Mouse (Mus musculus) heart, postnatal 10 days (tissue): ENCODE measurements around the gene Fbxo34. TPM values are rescaled to one million over a fixed set of nuclear protein-coding genes. Genes with fewer than 3 reads are reported as not detected.
"Not testable (repeated sequence)": the region's sequence is repeated elsewhere in the genome, so short reads cannot be mapped to it uniquely, and the experiment has no call there.

ENCODE experiments used
- DNase-seq, 2 experiments: peaks; one replicate each; pipeline ENCODE4 v3.0.0; 2021
- intact Hi-C: fragments of 180-260 bp; cut with DNase I; formaldehyde crosslinking; loops from one replicate; pipeline ENCODE4 v1.15.1; 2025
- total RNA-seq, 2 experiments: library from RNA; stranded (reverse); gene quantifications; 2 replicates each; pipeline ENCODE4 v1.2.3; 2021

Fbxo34 gene
- total RNA-seq, 2 experiments from 2014 or later, result 18.6 to 20.7 TPM

- intact Hi-C loops, result no loop called here
- DNase-seq, result no peak
Measured at GRCm38 (mm10) chr14:47544877-47545276, 94.7 kb downstream of the Fbxo34 start.

GRCm38 (mm10) chr14:47551668-47552067, 101.4 kb downstream of the Fbxo34 start:
- DNase-seq, result no peak
- intact Hi-C loops, result no loop called here

GRCm38 (mm10) chr14:47553380-47553779, 103.2 kb downstream of the Fbxo34 start:
- intact Hi-C loops, result no loop called here
- no peak for DNase-seq

GRCm38 (mm10) chr14:47554236-47554635, 104.0 kb downstream of the Fbxo34 start:
- no peak for DNase-seq
- intact Hi-C loops, result no loop called here

GRCm38 (mm10) chr14:47555225-47555624, 105.0 kb downstream of the Fbxo34 start:
- intact Hi-C loops, result no loop called here
- DNase-seq, result no peak

- intact Hi-C loops, result no loop called here
- DNase-seq, result no peak
Measured at GRCm38 (mm10) chr14:47560714-47561113, 110.5 kb downstream of the Fbxo34 start.

DNA sequence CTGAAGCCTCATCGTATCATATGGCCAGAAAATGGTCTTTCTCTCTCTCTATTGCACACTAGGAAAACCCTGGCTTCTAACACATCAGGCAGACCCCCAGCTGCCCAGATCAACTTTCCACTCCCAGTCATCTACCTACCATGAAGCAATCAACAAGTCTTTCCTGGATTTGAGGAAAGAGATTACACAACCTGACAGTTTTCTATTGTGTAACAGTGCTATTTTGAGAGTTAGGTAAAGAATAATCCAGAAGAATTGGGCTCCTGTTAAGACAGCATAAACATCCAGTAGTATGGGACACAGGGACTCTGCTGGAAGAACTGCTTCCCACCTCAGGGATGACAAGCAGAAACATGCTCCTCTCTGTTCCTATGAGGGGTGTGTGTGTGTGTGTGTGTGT, 112.3 kb downstream of the Fbxo34 start:
- intact Hi-C loops, result no loop called here

GRCm38 (mm10) chr14:47563106-47563505, 112.9 kb downstream of the Fbxo34 start:
- no peak for DNase-seq
- intact Hi-C loops, result no loop called here

More for the DNA sequence above, 112.3 kb downstream of the Fbxo34 start:
- no peak for DNase-seq

- intact Hi-C loops, result no loop called here
- peak; percentile 96 to 98 for DNase-seq
Measured at GRCm38 (mm10) chr14:47567962-47568652, 117.9 kb downstream of the Fbxo34 start.

GRCm38 (mm10) chr14:47570549-47570948, 120.3 kb downstream of the Fbxo34 start, which contains the start of gene Atg14:
Atg14 (minus strand) TSS chr14:47570649.
- DNase-seq, intact Hi-C loops: not testable (repeated sequence)

GRCm38 (mm10) chr14:47572707-47573106, 122.5 kb downstream of the Fbxo34 start:
- intact Hi-C loops, result no loop called here
- DNase-seq, result no peak

DNA sequence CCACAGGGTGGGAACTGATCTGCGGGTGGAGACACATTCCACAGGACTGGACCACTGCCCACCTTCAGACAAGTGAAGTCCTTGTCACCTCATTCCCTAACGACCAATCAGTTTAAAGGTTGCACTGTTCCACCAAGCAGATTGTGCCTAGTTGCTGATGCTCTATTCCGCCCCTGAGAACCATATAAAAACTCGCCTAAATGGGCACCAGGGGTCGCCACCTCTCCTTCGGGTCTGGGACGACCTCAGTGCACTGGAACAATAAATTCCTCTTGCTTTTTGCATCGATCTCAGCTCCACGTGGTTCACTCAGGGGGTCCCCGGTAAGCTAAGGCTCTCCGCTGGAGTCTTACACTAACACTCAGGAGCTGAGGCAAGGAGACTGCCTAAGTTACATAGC, 124.5 kb downstream of the Fbxo34 start:
- intact Hi-C loops, result no loop called here

GRCm38 (mm10) chr14:47576687-47577086, 126.5 kb downstream of the Fbxo34 start:
- intact Hi-C loops, result no loop called here
- DNase-seq, result no peak

More for the DNA sequence above, 124.5 kb downstream of the Fbxo34 start:
- no peak for DNase-seq

DNA sequence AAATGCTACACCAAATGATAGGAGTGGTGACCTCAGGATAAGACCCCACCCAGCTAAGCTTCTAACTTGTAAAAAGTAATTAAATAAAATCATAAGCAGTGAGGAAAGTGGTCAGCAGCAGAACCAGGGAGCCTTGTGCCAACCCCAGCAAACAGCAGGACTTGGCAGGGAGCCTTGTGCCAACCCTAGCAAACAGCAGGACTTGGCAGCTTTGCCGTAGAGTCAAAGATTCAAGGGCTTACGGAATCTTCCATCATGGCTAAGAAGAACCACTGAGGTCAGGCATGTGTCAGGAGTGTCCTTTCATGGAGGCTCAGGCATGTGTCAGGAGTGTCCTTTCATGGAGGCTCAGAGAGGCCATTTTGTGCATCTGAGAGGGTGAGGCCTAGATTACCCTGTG, 127.9 kb downstream of the Fbxo34 start:
- DNase-seq, result peak; percentile 33 to 41
- intact Hi-C loops, result no loop called here

- intact Hi-C loops, result loop anchor here (5.0 kb wide), 1 partner anchor 786 kb away; no protein-coding TSS in a partner anchor
- DNase-seq, result no peak
Measured at GRCm38 (mm10) chr14:47581280-47581679, 131.1 kb downstream of the Fbxo34 start.

Other genes starting within 250 kb of the Fbxo34 start
- 1 to 10 TPM; 3.9 to 5.3 TPM for gene Wdhd1, start 173.6 kb upstream of the Fbxo34 start, total RNA-seq
- 10 to 100 TPM; 16.5 to 18.6 TPM for gene Socs4, start 173.5 kb upstream of the Fbxo34 start, total RNA-seq
- 10 to 100 TPM; 48.2 to 53.8 TPM for gene Mapk1ip1l, start 152.2 kb upstream of the Fbxo34 start, total RNA-seq
- gene Lgals3, start 82.7 kb upstream of the Fbxo34 start, total RNA-seq, result 1 to 10 TPM; 3.1 to 4.6 TPM
- gene Dlgap5, start 32.0 kb upstream of the Fbxo34 start, total RNA-seq, result 10 to 100 TPM in 1 of 2 experiments, 1 to 10 TPM in 1; 8.3 to 10.7 TPM
- gene Atg14, start 120.2 kb downstream of the Fbxo34 start, total RNA-seq, result 1 to 10 TPM; 7.6 to 9.3 TPM
- 100 to 1,000 TPM; 146 to 167 TPM for gene Ktn1, start 198.0 kb downstream of the Fbxo34 start, total RNA-seq